14 mouse cellular contexts compared by ENCODE assay signal in genomic region chr4:137665791-137666190, GRCm38 (mm10). TPM values are rescaled to one million over a fixed set of nuclear protein-coding genes. Genes with fewer than 3 reads are reported as not detected.
DNase-seq lines count a peak whose midpoint lies in the region; ATAC-seq and TF ChIP-seq lines count a peak whose summit lies in the region.
"Had no signal": no experiment of that assay in that cellular context is flagged by ENCODE, and none has a peak within 500 bp of the region (broad histone marks: within the 10 kb centered on the region; RNA-seq: fewer than 3 reads in every experiment).

No protein-coding gene starts in this region.

- H3K9me3 ChIP-seq in hindbrain, embryonic 14.5 days (ENCODE audit: control insufficient read depth, low read length) = no peaks in the 10 kb centered on the region
- no peaks in the 10 kb centered on the region for H3K9me3 ChIP-seq in neural tube, embryonic 15.5 days (replicated peaks)

- H3K27me3 ChIP-seq in hindbrain, embryonic 14.5 days (ENCODE audit: control insufficient read depth, insufficient read depth, low read length) = no peaks in the 10 kb centered on the region
- 0 out of 2 replicates have a peak, but pooled peaks cover 4% of the 10 kb centered on the region for H3K27me3 ChIP-seq in neural tube, embryonic 15.5 days (replicated peaks)
- H3K27me3 ChIP-seq: Patski had no signal

- H3K9ac ChIP-seq in hindbrain, embryonic 14.5 days = peak overlapping the region; percentile 92
- H3K9ac ChIP-seq in neural tube, embryonic 15.5 days (replicated peaks) = no peak overlapping the region

- ATAC-seq in hindbrain, embryonic 14.5 days (ENCODE audit: low FRiP score) = no peak
- ATAC-seq in neural tube, embryonic 15.5 days (ENCODE audit: low FRiP score) = no peak
- ATAC-seq: Patski had no signal

- H3K36me3 ChIP-seq in hindbrain, embryonic 14.5 days (replicated peaks; ENCODE audit: control insufficient read depth, insufficient read depth) = no peaks in the 10 kb centered on the region
- H3K36me3 ChIP-seq in neural tube, embryonic 15.5 days = no peaks in the 10 kb centered on the region

- TF ChIP-seq CTCF in layer of hippocampus, adult 2 months (conservative IDR thresholded peaks at IDR 0.05) = no peak

- peaks cover 40% of the 10 kb centered on the region; the same call in 1 of the 2 replicates for H3K4me1 ChIP-seq in hindbrain, embryonic 14.5 days (replicated peaks; ENCODE audit: control insufficient read depth, insufficient read depth, low read length)
- H3K4me1 ChIP-seq in neural tube, embryonic 15.5 days = peaks cover 53% of the 10 kb centered on the region

- peak; percentile 61 for DNase-seq in cerebellum, adult 9-11 months
- no peak for DNase-seq in cerebellum, postnatal 10 days
- no peak for DNase-seq in layer of hippocampus, adult 2 months (ENCODE audit: low spot score in 2 of 2)
- DNase-seq in layer of hippocampus, postnatal 14 days (ENCODE audit: low spot score in 2 of 2) = no peak
- DNase-seq in hindbrain, embryonic 14.5 days (ENCODE audit: low spot score) = no peak
- DNase-seq in embryo, embryonic 10 days (ENCODE audit: low spot score) = no peak
- DNase-seq: kidney, adult 9 months; liver; lung, adult 18-20 months; right cerebral cortex, postnatal 14 days; thymus, postnatal 25 days had no signal

- H3K27ac ChIP-seq in layer of hippocampus, adult 2 months = peak overlapping the region; percentile 98
- no peak overlapping the region for H3K27ac ChIP-seq in hindbrain, embryonic 14.5 days
- peak overlapping the region; percentile 81; the same call in 1 of the 2 replicates for H3K27ac ChIP-seq in neural tube, embryonic 15.5 days (replicated peaks)
- H3K27ac ChIP-seq: macrophage had no signal

- WGBS in hindbrain, embryonic 14.5 days = 93% methylated on average over 5 of the region's 5 CpGs
- 88% methylated on average over 5 of the region's 5 CpGs for WGBS in neural tube, embryonic 15.5 days

- H3K4me3 ChIP-seq in layer of hippocampus, adult 2 months = peak overlapping the region; percentile 87
- peak overlapping the region; percentile 68 for H3K4me3 ChIP-seq in hindbrain, embryonic 14.5 days (replicated peaks; ENCODE audit: low read length)
- peak overlapping the region; percentile 68 for H3K4me3 ChIP-seq in neural tube, embryonic 15.5 days (replicated peaks)

- peak overlapping the region; percentile 85 for H3K4me2 ChIP-seq in hindbrain, embryonic 14.5 days (replicated peaks)
- peak overlapping the region; percentile 82 for H3K4me2 ChIP-seq in neural tube, embryonic 15.5 days

RNA-seq across cellular contexts. Expression of gene Rap1gap, which starts 1.3 kb away (rescaled TPM):
- total RNA-seq in layer of hippocampus, adult 2 months (2021) = 100 to 1,000 TPM; 281 to 291 TPM
- total RNA-seq in layer of hippocampus, postnatal 14 days (2021) = 100 to 1,000 TPM; 242 to 257 TPM
- polyA plus RNA-seq in hindbrain, embryonic 14.5 days (2014; fragmentation: Nextera tagmentation; extraction: Ambion mirVana) = 80.7 and 83.9 TPM in 2 replicates
- polyA plus RNA-seq in neural tube, embryonic 15.5 days (2015; fragmentation: Nextera tagmentation; extraction: Ambion mirVana) = 88.5 and 106 TPM in 2 replicates
